Mouse (Mus musculus): ENCODE data around the gene Tnrc18. TPM values are rescaled to one million over a fixed set of nuclear protein-coding genes. Genes with fewer than 3 reads are reported as not detected.
A peak's percentile ranks its signal among the peaks of the same experiment; 100 is the strongest.

The Tnrc18 gene
- total RNA-seq, 2 experiments from 2014 or later = 149 to 153 TPM

DNA sequence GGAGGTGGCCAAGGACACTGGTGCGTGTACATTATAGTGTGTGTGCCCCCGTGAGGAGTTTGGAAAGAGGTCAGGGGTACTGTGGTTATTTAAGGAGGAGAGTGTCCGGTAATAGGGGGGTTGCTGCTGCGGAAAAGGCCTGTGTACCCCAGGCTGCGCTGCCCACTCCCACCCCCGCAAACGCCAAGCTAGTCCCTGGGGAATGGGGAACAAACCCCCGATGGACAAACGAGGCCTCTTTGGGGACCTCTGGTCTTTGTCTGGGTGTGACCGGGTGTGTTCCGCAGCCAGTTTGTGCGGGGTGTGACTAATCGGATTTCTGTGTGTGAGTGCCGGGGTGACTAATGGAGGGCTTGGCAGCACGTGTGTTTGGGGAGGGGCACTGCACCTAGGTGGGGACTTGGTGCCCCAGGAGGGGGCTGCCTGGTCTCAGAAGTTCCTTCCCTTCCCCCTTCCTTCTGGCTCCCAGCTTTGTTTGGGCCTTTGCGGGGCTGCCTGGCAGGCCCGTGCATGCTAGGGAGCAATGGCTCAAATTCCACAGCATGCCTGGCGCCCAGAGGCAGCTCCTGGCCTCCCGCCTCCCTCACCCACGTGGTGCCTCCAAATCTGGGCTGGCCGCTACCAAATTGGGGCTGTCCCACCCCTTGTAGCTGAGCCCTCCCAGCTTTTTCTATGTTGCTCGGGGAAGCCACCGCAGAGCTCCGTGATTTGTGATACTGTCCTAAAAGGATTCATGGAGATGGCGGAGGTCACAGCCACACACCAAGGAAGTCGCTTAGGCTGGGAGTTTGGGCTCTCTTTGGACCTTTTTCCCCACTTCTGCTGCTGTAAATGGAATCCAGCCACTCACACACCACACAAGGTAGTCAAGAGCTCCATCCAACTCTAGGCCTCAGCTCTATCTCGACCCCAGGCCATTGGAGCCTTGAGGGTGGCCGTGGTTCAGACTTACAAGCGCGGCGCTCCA lies 5.9 kb upstream of the Tnrc18 start:
- peak; percentile 71 to 86 for DNase-seq (ENCODE audit: low spot score in 2 of 2)

DNA sequence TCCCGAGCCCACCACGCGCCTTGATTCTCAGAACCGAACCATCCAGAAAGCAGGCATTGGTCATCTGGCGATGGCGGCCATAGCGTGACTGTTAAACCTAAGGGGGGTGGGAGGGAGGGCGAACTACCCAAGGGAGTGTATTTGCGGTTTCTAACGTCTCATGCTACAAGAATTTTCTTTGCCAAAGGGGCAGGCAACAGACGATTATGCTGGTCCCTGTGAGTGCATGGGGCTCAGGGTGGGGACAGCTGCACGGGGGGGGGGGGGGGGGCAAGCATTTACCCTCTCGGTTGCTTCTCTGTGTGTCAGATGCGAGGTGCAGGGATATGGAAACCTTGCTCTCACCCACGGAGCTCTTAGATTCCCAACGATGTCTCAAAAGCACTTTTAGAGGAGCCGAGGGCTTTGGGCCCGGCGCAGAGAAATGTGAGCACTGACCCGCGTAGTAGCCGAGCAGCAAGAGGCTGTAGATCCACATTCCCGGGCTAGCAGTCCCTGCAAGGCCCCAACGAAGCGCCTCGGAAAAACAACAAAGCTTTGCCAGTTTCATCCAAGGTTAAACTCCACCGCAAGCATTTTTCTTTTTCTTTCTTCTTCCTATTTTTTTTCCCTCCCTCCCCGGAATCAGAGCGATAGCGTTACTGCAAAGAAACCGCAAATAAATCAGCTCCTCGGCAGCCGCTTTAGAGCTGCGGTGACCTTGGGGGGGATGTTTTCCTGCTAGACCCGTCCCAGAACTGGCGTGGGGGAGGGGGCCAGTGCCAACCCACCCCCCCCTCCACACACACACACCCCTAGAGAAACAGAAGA lies 5.0 kb upstream of the Tnrc18 start:
- peak; percentile 28 to 52 for DNase-seq (ENCODE audit: low spot score in 2 of 2)

DNA sequence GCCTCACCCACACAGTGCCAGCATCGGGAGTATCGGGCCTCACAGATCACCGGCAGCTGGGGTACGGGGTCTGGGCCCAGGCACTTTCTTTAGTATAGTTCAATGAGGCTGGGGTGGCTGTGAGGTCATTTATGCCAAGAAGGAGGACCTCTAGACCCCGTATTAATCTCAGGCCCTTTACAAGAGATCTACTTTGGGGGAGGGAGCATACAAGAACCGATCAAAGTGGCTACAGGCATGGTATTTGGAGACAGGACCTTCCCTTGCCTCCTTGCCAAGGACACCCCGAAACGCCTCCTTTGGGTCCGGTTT lies 4.5 kb upstream of the Tnrc18 start:
- no peak for DNase-seq (ENCODE audit: low spot score in 2 of 2)

DNA sequence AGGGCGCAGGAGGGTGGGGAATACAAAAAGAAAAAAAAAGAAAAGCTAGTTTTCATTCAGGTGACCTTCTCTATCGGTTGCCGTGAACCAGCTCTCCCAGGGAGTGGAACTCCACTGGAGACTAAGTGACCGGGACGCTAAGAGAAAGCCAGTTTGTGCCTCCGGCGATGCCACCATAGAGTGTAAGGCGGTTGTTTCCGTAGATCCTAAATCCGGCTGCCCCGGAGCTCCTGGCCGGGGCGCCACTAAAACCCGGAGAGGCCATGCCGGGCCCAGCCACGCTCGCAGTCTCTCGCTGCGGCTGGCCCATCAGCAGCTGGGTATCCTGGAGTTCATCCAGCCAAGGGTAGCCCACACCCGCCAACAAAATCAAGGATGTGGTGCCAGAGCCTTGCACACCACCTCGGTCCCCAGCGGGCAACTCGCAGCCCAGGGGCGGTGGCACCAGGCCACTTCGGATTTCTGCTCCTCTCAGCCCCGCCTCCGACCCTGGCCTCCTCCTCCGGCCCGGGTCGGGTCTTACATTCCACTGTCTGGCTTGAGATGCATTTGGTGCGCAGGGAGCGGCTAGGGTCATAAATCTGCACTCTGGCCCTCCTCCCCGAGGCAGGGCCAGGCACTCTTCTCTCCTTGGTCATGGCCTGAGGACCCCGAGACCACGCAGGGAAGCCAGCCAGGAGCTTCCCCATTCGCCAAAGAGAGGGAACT lies 4.0 kb upstream of the Tnrc18 start:
- DNase-seq (ENCODE audit: low spot score in 2 of 2) = peak; percentile 85 to 89

DNA sequence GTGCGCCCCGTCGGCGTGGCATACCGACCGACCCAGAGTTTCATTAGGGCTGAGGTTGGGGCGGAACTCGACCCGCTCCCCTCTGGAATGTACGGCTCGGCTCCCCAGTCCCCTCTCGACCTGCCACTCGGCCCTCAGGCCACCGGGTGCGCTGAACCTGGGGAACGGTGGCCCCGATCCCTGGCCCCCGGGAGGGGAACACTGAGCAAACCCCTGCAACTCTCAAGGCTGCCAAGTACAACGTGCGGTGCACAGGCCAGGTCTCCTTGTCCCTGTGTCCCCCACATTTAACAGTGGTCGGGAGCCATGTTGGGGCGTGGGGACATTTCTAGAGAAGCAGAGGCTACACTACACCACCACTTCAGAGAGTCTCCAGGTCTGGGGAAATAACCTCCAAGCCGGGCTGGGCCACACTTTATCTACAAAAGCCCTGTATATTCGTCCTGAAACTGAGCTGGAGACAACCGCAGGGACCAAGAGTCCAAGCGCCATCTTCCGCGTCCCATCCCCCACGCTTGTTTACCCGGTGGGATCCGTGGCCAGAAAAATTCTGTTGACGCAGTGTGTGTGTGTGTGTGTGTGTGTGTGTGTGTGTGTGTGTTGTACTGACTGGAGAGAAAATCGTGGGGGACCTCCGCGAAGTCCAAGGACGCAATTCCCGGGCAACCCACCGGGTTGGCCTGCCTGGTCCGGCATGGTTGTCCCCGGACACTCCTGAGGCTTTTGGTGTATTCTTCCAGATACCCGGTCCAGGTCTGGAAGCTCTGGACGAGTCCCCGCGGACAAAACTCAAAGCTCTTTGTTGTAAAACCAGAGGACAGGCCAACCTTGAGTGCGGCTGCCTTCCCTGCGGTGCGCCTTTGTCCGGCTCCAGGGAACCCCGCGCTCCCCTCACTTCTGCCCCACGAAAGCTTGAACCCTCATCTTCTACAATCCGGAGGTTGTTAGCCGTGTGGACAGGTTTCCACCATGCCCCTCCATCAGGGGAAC lies 3.1 kb upstream of the Tnrc18 start:
- peak; percentile 34 to 49 for DNase-seq (ENCODE audit: low spot score in 2 of 2)

DNA sequence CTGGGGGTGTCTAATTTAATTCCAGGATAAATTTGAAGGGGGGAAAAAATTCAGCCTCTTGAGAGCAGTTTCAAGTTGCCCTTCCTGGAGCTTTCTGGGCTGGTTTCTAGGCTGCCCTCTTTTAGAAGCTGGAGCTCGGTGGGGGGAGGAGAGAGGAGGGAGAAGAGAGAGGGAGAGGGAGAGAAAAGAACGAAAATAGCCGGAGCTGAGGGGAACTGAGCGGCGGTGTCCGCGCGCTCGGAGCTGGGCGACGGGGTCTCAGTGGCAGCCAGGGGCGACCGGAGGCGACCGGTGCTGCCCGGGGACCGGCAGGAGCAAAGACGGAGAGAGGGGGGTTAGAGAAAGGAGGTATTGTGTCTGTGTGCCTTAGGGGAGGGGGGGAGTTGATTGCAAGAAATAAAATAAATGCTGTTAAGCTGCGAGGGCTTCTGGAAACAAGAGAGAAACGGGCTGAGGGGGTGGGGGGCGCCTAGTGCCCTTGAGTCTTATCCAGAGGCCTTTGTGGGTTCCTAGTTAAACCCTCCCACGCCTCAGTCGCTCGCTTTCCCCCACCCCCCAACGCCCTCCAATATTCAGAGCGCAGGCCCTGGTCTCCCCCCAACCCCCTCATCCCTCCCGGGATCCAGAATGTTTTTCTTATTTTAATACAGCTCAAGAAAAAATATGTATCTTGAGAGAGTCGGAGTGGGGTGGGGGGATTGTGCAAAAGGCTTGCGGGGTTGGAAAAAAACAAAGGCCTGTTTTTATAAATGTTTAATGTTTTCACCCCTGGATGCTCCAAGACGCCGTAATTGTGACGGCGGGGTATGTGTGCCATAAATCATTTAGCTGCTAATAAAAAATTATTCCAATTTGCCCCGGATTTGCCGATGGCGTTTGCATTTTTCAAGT lies 2.2 kb upstream of the Tnrc18 start:
- peak; percentile 27 to 31 for DNase-seq (ENCODE audit: low spot score in 2 of 2)

DNA sequence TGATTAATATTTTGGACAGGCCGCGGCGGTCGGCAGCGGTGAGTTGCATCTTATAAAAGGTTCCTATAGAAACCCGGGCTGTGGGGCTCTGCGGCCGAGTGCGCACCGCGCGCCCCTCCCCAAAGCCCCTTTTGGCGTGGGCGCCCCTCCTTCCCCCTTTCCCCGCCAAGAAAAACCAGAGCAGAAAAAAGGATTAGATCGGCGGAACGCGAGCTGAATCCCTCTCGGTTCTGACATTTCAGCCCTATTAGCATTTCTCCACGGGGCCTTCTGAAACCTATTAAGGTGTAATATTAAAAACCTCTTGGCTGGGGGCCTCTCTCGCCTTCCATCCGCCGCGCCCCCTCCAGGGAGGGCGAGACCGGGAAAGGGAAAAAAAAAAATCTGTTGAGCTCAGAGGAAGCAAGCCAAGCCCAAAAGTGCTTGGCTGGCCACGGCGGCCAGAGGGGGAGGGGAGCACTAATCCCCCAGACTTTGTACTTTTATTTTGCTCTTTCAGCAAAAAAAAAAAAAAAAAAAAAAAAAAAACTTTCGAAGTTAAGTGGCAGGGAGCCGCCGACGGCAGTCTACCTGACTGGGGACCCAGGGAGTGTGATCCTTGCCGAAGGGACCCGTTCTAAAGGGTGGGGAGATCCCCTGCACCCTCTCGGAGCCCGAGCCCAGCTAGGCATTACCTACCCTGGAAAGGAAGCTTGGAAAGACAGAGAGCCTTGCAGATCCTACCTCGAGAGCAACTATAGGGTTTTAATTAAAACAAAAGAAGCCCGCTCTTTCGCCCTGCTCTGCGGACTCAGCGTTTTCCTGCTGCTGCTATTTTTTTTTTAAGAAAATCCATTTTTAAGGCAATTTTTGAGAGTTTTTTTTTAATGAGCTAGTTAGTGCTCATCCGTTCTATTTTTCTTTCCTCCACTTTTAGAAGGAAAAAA lies 1.2 kb upstream of the Tnrc18 start:
- DNase-seq (ENCODE audit: low spot score in 2 of 2) = peak in 1 of 2 experiments; percentile 52

DNA sequence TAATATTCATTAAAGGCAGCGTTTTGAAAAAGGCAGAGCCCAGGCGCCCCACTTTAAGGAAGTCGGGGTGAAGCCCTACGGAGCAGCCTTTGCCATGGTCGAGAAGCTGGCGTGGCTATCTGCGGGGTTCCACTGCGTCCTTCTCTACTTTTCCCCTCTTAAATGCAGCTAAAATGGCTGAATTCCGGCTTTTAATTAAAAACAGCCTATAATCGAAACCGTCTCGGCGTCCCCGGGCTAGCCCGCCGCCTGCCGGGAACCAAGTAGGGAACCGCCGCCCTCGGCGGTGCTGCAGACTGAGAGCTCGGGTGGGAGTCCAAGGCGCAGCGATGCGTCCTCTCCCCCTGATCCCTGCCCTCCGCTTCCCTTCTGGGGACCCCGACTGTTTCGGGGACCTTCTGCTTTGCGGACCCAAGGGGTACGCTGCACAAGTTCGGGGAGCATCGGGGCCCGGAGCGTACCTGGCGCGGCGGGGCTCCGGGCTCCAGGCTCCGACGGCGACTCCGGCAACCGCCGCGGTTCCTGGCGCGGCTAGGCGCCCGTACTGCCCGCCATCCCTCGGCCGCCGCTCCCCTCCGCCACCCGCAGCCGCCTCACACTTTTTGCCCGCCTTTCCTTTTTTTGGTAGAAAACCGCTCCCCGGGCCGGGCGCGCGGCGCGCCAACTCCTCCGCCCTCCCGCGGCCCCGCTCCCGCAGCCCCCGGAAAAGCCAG lies 495 bp downstream of the Tnrc18 start:
- DNase-seq (ENCODE audit: low spot score in 2 of 2) = peak; percentile 54 to 56

DNA sequence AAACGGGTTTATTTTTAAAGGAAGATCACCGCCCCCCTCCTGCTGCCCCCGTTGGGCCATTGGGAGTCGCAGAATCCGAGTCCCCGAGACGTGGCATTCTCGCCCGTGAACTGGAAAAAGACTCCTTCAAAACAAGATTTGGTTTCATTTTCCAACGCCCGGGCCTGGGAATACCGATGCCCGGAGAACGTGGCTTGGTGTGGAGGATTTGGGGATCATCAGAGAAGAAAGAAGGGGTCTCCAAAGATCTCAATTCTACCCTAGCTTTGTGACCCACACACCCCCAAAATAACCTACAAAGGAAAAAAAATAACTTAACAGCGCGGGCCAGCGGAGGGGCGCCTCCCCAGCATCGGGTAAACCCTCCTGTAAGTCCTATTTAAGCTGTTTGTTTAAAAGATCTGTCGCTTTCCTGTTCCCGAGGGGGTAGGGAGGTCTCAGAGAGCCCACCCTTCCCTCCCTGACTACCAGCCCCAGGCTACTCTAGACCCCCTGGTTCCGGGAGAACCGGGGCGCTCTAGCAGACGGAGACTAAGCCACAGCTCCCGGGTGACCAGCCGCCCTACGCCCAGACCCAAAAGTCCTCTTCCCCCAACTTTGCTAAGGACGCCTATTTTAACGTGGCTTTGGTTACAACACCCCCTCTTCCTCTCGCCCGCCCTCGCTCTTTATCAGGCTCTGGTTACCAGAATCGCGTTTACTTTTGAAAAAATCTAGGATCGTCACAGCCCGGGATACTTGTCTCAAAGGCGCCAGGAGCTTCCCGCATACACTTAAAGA lies 1.2 kb downstream of the Tnrc18 start:
- DNase-seq (ENCODE audit: low spot score in 2 of 2) = peak in 1 of 2 experiments; percentile 32

DNA sequence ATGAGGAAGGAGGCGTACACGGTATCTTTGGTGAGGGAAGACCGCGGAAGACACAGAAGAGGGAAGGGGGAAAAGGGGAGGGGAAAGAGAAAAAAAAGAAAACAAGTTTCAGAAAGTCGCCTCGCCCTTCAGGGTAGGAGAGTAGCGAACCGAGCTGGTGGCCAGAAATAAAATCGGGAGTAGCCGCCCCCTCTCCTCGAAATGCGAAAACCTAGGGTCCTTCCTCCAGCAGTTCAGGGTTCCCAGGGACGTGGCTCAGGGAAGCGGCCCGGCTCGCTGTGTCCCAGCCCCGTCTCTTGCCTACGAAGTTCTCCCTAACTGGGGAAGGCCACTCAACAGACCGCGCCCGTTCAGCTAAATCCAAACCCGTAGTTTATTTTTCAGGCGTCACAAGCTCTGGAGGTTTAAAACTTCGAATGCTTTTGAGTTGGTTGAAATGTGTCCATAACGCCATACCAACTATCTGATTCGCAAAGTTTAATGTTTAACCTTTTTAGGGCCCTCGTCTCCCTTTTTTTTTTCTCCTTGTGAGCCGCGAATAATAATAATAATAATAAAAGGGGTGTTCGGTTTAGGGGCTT lies 2.0 kb downstream of the Tnrc18 start:
- no peak for DNase-seq (ENCODE audit: low spot score in 2 of 2)

DNA sequence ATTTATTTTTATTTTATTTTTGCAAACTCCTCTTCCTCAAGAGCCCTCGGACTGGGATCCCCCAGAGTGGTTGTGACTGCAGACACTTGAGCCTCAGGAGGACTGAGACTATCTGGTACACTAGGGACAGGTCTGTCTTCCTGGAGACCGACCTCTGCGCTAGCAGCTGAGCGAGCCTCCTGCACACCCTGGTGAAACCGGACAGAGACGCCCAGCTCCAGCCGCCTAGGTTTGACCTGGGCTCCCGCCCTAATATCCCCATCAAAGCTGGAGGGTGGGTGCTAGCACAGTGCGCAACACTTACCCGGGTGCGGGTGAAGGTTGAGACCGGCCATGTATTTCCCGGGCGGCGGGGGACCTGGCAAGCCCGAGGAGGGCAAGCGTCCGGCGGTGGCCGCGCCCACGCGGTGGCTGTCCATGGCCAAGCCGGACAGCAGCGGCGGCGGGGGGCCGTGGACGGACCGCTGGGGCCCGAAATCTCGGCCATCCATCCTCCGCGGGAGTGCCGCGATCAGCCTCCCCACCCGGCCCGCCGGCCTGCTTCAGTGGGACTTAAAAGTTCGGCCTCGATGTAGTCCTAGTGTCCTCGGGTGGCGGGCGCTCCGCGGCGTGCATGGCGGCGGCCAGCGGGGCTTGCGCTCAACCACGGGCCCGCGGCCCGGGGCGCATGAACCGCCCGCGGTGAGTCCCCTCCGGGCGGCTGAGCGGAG lies 2.6 kb downstream of the Tnrc18 start:
- DNase-seq (ENCODE audit: low spot score in 2 of 2) = peak in 1 of 2 experiments; percentile 33

DNA sequence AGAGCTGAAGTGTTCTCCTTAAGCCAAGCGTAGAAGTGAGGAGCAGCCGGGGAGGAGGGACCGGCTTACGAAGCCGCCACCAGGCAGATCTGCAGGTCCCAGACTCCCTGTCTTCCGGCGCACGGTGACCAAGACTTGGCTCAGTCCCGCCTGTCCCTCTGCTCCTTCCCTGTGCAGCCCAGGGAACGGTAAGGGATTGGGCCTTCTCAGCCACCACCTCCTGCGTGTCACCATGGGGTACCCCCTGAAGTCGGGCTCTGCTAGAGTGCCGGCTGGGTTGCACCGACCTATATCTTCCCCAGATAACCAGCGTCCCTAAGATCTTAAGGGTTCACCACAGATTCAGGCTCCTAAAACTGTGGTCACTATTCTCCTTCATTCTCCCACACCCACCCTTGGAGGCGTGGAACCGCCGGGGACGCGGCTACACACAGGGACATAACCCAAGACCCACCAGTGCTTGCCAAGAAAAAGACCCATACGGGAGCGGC lies 3.3 kb downstream of the Tnrc18 start:
- DNase-seq (ENCODE audit: low spot score in 2 of 2) = no peak

DNA sequence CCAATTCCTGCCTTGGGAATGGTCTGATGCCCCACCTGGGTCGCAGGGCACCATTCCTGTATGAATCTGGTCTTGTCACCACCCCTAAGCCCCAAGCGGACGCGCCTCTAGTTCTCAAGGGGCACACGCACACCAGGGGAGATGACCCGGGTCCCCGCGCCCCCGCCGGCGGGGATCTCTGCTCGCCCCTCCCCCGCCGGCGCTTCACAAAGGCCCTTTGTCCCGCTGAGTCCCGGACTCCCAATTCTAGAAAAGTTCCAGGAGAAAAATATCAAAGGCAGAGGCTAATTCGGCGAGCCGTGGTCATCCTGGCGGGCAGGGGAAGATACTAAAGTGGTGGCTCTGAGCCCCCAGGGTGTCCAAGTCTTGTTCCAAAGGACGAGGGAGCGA lies 3.7 kb downstream of the Tnrc18 start:
- DNase-seq (ENCODE audit: low spot score in 2 of 2) = no peak

DNA sequence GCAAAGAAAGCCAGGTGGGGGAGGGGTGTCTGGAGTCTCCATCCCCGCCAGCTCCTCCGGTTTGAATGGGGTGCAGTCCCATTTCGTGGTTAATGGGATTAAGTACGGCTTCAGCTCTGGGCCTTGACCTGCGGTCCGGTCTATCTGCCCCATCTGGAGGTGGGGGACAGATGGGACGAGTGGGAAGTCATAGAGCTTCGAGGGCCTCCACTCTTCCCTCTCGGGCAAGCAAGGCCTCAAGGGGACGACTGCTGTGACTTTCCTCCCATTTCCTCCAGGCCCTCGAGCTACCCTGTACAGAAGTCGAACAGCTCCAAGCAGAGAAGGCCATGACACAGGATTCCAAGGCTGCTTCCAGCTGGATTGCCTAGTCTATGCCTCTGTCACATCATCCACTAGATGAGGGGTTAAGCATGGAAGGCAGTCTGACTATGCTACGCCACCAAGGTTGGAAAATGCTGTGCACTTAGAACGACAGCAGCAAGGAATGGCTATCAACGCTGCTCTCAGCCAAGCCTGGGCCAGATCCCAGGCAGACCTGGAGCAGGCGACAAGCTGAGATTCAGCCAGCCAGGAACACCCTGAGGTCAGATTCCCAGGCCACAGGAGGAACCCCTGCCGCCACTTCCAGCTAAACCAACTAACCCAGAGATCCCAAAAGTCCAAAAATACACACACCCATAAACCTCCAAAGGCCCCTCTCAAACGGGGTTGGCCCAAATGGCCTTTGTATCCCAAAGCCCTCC lies 4.3 kb downstream of the Tnrc18 start:
- no peak for DNase-seq (ENCODE audit: low spot score in 2 of 2)

DNA sequence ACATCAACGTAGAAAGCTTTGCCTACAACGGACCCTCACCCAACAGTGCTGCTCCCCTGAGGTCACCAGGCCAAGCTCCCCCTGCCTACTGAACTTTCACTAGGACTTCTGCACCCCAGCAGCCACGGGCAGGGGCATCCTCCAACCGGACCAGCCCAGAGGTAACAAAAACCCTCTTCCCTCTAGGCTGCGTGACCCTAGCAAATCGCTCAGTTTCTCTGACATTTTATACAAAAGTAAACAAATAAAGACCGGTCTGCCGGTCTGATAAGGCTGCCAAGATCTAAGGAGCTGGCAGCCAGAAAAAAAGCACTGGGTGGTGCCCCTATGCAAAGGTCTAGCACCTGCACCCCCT lies 4.9 kb downstream of the Tnrc18 start:
- no peak for DNase-seq (ENCODE audit: low spot score in 2 of 2)

All from adrenal gland, postnatal 4 days (tissue).